Mouse (Mus musculus) E14TG2a.4 (cell line): ENCODE results near the gene Gnai2.

ENCODE experiments used
- CTCF ChIP-seq: conservative IDR thresholded peaks from 2 replicates; pipeline ENCODE4 v1.5.1; 2014; ENCODE audit warnings: low read length
- NANOG ChIP-seq: IDR thresholded peaks from 2 replicates; pipeline ENCODE4 v1.6.1; 2014; ENCODE audit warnings: borderline replicate concordance, low read length, mixed read lengths
- POU5F1 ChIP-seq: IDR thresholded peaks from 2 replicates; pipeline ENCODE4 v1.6.1; 2014; ENCODE audit warnings: low read length, borderline replicate concordance

DNA sequence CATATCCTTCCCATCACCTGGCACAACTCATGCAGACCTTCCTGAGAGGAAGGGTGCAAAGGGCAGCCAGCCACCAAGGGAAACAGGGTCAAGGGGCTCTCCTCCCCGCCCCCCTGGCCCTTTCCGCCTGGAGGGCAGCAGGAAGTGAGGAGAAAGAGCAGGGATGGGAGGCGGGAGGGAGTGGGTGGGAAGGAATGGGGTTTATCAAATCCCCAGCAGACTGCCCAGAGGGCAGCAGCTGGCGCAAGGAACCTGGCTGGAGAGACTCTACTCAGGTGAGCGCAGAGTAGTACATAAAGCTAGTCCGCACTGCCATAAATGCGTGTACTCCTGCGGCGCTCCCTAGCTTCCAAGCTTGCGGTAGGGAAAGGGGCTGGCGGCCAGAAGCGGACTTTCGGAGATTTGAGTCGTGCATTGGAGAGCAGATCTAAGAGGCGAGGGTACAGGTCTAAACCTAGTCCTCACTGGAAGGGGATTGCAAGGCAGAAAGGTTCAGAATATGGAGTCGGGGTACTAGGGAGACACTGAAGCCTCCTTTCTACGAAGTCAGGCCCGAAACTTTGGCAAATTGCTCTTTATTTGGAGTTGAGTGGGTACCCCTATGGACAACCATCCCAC lies 67.4 kb downstream of the Gnai2 start, which contains the start of gene Hyal2:
- TF ChIP-seq CTCF = no peak
- no peak for TF ChIP-seq NANOG
- no peak for TF ChIP-seq POU5F1
